Mouse (Mus musculus): ENCODE data around the gene Sdhaf1.

Gene Sdhaf1

DNA sequence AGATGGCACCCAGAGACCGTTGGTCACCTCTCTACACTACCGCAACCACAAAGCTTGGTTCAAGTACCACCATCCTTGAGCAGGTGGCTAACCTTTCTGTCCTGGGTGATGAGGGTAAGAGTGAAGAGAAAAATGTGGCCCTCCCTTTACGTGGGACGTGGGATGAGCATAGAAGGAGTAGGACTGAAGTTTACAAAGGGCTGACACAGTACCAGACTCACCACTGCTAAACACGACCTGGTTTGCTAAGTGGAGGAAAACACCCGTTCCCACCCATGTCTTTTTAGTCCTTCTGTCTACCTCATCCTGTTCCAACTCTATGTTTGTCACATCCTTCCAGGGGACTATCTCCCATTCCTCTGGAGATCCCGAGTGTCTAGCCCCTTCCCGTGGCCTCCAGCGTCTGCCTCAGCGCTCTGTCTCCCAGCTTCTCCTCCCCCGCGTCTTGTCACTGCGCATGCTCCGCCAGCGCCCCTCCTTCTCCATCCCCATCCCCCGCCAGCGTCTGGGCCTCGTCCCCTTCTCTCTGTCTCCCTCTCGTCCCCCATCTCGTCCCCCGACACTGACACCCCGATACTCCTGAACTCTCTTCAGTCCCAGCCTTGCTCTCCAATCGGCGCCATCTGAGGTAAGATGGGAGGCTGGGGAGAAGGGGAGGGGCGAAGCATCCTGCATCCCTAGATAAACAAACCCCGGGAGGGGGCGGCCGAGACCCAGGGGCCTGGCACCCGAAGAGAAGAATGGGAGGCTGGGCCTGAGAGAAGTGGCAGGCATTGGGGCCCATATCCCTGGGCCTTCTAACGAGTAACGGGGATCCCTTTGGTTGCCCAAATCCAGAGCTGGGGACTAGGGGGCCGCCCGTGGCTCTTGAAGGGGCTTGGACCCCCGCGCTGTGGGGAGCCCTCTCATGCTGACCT is 32.2 kb downstream of the Sdhaf1 start, which contains the start of gene Clip3:
Clip3 (plus strand) TSS at position 514 of the 917 bp plus-strand sequence.
- peak; percentile 35 to 51 for DNase-seq

DNA sequence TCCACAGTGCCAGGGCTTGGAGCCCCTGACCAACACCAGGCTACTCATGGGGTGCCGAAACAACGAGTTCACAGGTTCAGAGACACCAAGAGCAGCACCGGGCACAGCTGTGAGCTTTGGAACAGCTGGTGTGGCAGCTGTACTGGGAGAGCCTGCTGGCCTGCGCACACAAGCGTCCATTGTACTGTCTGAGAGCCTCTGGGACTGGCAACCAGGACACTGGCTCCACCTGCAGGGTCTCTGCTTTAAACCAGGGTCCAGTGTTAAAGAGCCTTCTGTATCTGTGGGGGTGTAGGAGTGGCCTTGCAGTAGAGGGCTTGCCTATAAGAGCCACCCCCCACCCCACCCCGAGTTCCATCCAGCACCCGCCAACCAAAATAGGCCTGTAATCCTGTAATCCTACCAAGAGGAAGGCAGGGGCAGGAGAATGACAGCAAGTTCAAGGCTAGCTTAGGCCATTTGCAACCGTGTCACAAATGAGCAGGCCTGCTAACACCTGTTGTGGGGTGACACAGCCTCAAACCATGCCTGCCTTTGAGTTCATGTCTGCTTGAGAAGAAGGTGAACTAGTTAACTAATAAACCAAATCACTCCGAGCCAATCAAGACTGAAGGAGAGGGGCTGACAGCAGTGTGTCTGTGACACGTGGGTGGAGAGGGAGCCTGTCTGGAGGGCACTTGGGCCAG is 33.8 kb downstream of the Sdhaf1 start:
- no peak for DNase-seq

GRCm38 (mm10) chr7:30289071-30289713 is 34.5 kb downstream of the Sdhaf1 start:
- no peak for DNase-seq

GRCm38 (mm10) chr7:30288046-30288445 is 35.6 kb downstream of the Sdhaf1 start:
- no peak for DNase-seq

DNA sequence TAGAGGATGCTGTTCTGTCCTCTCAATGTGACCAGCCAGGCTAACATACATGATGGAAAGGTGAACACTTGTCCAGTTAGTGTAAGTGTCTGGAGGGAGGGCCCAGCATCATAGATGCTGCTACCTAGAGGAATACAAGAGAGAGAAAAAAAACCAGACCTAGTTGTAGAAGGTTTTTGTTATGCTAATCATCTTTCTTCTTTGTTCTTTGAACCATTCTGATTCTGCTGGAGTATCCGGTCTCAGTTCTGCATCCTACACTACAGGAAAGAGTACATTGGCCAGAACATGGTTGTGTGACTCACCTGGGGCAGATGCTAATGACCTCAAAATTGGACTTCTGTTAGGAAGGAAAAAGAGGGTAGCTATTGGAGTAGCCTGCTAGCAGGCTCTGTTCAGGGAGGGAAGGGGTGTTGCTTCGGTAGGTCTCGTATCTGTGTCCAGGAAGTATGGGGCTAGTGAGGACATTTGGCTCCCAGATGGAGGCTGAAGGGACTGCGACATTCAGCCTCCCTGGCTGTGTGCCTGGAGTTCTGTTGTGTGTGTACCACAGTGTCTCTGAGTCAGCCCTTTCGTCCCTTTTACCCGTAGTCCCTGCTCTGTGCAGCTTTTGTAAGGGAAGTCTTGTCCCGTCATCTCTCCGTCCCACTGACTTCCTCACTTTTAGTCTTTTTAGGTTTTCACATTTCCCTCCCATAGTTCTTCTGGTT is 36.8 kb downstream of the Sdhaf1 start:
- no peak for DNase-seq

DNA sequence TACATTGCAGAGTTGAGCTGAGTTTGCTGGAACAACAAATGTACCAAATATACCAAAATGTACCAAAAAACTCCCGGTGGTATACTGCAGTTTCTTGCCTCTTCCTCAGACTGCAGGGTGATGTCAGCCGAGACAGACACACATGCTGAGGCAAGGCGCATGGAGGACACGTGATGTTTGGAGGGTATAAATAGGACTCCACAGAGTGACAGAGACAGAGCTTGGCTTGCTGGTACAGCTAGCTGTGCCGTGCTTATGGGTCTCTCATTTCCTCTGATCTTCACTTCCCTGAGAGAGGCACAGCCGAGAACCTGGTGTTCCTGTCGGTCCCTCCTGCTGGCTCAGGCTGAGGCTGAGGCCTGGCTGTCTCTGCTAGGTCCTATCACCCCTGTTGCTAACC is 41.0 kb downstream of the Sdhaf1 start:
- DNase-seq, result no peak

GRCm38 (mm10) chr7:30281522-30281921 is 42.2 kb downstream of the Sdhaf1 start:
- DNase-seq, result no peak

DNA sequence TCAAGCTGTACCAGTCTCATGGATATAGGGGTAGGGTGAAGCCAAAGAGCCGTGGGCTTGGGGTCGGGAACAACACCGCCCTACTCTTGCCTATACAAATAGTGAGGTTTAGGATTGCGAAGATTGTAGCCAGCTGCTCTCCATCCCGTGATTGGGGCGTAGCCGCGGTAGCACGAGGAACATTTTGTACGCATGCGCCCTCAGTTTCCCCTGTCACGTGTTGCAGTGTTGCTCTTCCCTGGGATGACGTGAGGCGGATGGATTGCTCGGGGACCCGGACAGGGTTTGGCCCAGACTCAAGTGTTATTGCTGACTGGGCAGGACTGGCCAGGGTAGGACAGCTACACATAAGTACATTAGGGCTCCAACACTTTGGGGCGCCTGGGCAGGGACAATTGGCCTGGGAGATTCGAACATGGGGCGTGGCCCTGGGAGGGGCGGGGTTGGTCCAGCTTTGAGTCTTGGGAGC is 43.0 kb downstream of the Sdhaf1 start:
- DNase-seq, result peak; percentile 69 to 78

DNA sequence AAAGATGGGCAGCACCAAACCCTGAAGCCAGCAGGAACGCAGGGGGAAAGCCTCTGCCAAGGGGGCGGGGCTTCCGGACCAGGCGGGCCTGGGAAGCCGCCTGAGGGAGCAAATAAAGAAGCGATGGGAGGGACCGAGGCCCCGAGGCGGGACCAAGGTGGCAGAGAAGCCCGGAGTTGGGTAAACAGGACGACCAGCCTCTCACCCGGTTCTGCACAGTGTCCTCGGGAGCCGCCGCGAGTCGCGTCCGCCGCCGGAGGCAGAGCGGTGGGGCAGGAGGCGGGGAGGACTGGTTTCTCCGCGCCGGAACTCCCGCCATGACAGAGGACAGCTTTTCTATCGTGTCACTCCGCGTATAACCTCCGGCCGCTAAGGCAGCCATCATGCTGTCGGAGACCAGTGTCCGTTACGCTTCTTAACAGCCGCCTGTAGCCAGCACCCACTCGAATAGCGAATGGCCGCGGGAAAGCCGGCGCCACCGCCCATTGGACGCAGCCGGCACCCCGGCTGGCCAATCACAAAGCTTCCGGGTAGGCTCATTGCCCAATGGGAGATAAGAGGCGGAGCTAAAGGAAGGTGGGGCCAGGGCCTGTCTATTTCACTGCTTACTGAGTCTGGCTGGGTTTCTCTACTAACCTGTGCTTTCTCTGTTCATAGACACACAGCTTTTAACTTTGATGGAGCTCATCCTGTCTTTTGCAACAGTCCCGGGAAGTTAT is 43.6 kb downstream of the Sdhaf1 start, which contains the start of the genes Thap8 and Wdr62:
Thap8 (plus strand) TSS at position 144 of the 719 bp plus-strand sequence.
Wdr62 (minus strand) TSS at position 469 of the 719 bp plus-strand sequence.
- DNase-seq, result peak; percentile 86 to 90

DNA sequence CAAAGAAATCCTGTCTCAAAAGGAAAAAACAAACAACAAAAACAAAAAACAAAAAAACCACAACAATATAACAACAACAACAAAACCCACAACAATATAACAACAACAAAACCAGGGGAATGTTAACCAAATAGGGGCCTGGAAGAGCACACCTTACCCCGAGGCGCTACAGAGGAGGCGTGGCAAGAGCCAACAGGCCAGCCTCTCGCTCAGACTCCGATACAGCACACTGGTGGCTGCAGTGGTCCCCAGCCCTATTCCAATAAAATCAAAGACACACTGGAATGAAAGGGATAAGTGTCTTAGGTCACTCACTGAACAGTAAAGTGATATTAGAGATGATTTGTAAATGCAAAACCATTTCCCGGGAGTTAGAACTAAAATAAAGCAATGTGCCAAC is 44.2 kb downstream of the Sdhaf1 start:
- no peak for DNase-seq

- DNase-seq, result no peak
Observed at GRCm38 (mm10) chr7:30278911-30279310, 44.8 kb downstream of the Sdhaf1 start.

GRCm38 (mm10) chr7:30274383-30274782 is 49.3 kb downstream of the Sdhaf1 start:
- DNase-seq, result no peak

Measured in thymus, postnatal 36 days (tissue).